Mouse (Mus musculus) liver, postnatal 0 days (tissue): ENCODE measurements around the gene Fndc11.

ENCODE experiments used
- CTCF ChIP-seq: sonication (generic); IDR thresholded peaks from 2 replicates; pipeline ENCODE4 v1.5.1; 2016; ENCODE audit warnings: antibody characterized with exemption, low read depth
- EP300 ChIP-seq: IDR thresholded peaks from 2 replicates; pipeline ENCODE4 v1.6.1; 2016; ENCODE audit warnings: antibody characterized with exemption, low read depth, mild to moderate bottlenecking

DNA sequence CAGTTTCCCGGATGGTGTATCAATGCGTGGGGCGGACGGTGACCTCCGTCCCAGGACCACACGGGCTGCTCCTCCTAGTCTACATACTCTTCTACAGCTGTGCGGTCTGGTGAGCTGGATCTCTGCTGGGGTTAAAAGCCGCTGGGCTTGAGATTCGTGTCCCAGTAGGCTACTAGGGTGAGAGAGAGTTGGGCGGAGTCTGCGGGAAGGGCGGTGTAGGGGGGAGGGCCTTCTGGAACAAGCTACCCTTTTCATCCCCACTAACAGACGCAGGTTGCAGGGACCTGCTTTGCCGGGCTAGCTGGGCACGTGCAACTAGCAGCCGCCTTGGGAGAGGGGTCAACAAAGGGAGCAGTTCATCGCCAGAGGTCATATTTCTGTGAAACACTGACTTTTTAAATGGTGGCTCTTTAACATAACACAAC is 6.8 kb upstream of the Fndc11 start, which contains the start of gene Srms:
- TF ChIP-seq CTCF (no peak), EP300 (no peak)
